Mouse (Mus musculus): ENCODE measurements around the gene Eef1akmt3.

The Eef1akmt3 gene

DNA sequence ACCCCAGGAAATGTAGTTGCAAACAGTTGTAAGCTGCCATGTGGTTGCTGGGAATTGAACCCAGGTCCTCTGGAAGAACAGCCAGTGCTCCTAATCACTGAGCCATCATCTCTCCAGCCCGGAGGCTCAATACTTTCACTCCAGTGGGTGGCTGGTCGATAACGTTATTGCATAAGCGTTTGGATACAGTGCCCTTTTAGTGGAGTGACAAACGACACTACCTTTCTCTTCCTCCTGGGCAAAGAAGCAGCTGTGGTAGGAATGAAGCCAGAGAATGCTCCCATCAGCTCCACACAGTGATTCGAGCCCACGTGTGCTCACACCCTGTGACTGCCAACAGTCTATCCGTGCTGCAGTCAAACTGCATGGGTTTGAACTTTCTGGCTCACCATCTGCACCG, 29.9 kb upstream of the Eef1akmt3 start:
- in situ Hi-C loops (cut with MboI, MseI), result loop anchor here (5.0 to 25.0 kb wide), 2 partner anchors 36 to 591 kb away; partner anchors contain the start of genes Nab2 and Nemp1

DNA sequence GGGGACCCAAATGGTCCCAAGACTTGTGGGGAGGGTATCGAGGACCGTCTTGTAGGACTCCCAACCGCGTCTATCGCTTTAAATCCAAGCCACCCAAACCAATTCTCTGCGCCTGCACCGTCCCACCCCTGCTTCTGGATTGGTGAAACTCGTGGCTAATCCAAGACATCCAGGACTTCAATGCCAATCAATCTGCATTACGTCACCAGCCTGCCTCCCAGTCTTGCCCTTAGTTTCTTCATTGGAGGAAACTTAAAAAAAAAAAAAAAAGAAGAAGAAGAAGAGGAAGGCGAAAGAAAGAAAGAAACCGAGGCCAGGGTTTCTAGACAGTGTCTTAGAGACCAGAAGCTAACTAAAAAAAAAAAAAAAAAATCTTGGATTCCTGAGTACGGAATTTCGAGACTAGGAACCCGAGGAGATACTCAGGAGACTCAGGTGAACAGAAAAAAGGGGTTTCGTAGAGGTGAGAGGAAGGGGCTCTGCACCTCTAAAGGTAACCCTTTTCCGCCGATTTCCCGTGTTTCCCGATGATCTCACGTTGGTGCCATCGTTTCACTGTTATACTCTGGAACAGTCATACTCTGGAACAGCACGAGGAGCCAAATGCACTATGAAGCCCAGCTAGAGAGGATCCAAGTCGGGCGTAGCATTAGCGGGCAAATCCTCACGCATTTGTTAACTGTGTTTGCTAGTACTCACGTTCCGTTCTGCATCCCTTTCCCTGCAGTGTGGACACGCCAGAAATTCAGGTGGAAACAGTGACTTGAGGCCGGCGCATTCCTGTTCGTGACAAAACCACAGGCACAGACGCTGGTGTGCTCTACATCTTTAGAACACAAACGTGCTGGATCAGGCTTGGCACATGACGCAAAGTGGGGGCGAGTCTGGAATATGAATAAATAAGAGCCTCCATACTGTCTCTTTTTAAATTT, 29.1 kb upstream of the Eef1akmt3 start, which contains the start of gene Tspan31:
Gene Tspan31 (minus strand): TSS at position 75 of the 932 bp plus-strand sequence.
- in situ Hi-C loops (cut with MboI, MseI), result loop anchor here (5.0 to 25.0 kb wide), 2 partner anchors 37 to 592 kb away; partner anchors contain the start of genes Nab2 and Nemp1

DNA sequence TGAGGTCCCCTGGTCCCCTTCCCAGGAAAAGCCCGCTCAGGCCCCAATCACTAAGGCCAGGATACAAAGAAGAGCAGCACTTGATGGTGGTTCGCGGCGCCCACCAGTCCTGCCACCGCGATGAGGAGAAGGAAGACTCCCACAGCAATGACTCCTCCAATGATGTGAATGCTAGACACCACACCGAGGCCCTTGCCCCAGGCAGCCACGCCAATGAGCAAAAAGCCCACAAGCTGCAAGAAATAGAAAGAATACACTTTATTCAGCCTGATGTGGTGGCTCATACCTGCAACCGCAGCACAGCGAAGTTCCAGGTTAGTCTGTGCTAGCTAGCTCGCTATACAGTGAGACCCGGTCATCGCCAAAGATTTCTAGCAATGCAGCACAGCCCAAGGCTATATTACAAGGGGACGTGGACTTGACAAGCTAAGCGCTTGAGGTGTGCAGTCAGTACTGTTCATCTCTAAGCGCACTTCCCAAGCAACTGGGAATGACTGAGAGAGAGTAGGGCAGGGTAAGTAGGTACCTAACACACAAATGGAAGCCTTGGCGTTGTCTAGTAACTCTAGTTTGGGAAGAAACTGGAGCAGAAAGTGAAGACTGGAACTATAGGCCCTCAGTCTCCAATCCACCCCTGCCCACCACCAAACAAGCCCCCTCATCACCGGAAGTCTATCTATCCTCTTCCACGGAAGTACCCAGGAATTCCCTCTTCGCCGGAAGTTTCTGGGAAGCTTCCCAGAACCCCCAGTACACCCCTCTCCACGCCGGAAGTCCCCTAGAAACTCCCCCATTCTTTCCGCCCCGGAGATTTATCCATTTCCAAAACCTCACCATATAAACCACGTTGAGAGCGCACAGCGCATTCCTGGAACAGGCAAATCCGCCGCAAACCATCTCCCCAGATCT, 28.2 kb upstream of the Eef1akmt3 start:
- in situ Hi-C loops (cut with MboI, MseI), result loop anchor here (5.0 to 25.0 kb wide), 2 partner anchors 38 to 593 kb away; partner anchors contain the start of genes Nab2 and Nemp1

DNA sequence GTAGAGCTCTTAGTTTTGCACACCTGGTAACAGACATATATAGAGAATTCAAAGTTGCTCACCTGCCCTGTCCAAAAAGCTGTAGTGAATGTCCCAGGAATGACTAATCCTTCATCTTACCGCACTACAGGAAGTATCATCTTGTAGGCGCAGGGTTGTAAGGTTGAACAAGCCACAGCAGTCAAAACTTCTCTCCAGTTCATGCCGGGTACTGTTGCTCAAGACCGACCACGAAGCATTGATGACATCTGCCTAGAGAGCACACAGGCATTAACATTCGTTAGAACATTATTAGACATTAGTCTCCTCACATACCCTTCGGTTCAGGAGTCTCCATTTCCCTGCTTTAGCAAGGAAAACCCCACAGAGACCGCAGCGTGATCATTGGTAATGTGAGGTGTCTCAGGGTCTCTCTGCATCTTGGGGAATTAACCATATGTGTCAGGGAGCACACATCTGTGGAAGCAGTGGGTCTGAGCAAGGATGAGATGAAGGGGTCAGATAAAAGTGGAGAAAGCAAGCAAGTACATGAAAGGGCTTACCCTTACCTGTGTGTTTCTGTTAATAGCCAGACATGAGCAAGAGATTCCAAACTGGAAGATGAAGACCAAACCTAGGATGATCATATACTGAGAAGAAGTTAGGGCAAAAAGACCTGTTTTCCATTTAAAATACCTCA, 27.2 kb upstream of the Eef1akmt3 start:
- in situ Hi-C loops (cut with MboI, MseI), result loop anchor here (25.0 kb wide), 1 partner anchor 594 kb away; the partner anchor contains the start of genes Nab2 and Nemp1

DNA sequence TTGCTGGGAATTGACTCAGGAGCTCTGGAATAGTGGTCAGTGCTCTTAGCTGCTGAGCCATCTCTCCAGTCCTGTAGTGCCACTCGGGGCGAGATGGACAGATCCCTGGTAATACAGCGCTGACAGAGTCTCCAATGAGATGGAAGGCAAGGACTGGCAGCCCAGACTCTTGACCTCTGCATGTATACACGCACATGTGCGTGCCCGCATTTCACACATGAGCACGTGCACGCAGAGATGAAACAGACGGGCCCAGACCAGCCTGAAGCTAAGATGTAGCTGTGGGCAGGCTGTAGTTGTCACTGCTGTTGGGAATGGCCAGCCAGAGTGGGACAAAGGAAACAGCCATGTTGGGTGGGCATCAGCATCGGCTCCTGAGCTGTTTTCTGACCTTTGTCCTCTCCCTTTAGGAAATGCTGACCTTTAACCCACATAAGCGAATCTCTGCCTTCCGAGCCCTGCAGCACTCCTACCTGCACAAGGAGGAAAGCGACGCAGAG, 25.3 kb upstream of the Eef1akmt3 start:
- in situ Hi-C loops (cut with MboI, MseI), result loop anchor here (25.0 kb wide), 1 partner anchor 596 kb away; the partner anchor contains the start of genes Nab2 and Nemp1

DNA sequence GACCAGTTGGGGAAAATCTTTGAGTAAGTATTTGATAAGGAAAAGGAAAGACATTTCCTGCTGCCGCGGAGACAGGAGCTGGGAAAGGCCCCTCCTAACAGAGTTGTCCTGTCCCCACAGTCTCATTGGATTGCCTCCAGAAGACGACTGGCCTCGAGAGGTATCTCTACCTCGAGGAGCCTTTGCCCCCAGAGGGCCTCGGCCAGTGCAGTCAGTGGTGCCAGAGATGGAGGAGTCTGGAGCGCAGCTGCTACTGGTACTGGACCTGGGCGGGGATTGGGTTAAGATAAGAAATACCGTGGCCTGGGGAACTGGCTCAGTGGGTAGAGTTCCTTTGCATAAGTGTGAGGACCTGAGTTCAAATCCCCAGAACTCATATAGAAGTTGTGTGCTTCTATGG, 24.7 kb upstream of the Eef1akmt3 start:
- in situ Hi-C loops (cut with MboI, MseI), result loop anchor here (25.0 kb wide), 1 partner anchor 596 kb away; the partner anchor contains the start of genes Nab2 and Nemp1

DNA sequence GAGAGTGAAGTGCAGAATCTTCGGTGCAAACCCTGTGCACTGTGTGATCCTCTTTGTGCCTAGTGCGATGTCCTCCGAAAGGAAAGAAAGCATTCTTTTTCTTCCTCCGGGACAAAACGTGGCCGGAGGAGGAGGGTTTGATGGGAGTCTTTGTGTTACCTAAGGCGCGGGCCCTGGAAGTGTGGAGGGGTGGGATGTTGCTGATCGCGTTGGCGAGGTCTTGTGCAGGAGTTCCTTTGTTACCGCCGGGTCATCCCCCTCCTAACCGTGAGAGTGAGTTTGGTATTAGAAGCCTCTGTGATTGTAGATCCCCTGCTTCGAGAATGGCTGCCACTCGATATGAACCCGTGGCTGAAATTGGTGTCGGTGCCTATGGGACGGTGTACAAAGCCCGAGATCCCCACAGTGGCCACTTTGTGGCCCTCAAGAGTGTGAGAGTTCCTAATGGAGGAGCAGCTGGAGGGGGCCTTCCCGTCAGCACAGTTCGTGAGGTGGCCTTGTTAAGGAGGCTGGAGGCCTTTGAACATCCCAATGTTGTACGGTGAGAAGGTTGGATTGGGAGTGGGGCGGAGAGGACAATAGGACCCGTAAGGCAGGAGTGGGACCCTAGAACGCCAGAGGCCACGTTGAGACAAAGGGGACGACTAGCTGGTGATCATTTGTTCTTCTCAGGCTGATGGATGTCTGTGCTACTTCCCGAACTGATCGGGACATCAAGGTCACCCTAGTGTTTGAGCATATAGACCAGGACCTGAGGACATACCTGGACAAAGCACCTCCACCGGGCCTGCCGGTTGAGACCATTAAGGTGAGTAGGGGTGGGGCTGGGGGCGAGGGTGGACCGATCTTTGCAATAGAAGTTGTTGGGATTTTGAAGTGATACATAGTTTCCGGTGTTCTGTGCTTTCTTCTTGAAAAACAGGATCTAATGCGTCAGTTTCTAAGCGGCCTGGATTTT, 22.9 kb upstream of the Eef1akmt3 start:
- in situ Hi-C loops (cut with MboI, MseI), result loop anchor here (25.0 kb wide), 1 partner anchor 598 kb away; the partner anchor contains the start of genes Nab2 and Nemp1

DNA sequence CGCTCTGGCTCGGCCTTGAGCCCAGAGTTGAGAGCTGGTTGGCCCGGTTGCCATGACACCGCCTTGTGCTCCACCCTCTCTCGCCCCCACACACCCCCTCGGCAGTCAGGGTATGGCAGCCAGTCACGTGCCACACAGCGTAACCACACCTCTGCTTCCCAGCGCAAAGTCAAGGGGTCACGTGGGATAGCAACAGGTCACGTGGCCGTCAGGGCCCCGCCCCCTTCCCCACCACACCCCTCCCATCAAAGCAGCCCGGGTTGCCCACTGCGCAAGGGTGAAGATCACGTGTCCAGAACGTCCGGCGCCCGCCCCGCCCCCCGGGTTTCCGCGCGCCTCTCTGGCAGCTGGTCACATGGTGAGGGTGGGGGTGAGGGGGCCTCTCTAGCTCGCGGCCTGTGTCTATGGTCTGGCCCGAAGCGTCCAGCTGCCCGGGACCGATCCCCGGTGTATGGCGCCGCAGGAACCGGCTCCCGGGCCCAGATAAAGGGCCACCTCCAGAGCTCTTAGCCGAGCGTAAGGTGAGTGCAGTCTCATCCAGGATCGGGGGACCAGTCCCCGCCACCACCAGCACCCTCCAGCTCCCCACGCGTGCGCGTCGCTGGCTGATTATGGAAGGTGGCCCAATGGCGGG, 22.0 kb upstream of the Eef1akmt3 start, which contains the start of gene Cdk4:
Gene Cdk4 (plus strand): TSS at position 296 of the 634 bp plus-strand sequence.
- in situ Hi-C loops (cut with MboI, MseI), result loop anchor here (25.0 kb wide), 1 partner anchor 599 kb away; the partner anchor contains the start of genes Nab2 and Nemp1

DNA sequence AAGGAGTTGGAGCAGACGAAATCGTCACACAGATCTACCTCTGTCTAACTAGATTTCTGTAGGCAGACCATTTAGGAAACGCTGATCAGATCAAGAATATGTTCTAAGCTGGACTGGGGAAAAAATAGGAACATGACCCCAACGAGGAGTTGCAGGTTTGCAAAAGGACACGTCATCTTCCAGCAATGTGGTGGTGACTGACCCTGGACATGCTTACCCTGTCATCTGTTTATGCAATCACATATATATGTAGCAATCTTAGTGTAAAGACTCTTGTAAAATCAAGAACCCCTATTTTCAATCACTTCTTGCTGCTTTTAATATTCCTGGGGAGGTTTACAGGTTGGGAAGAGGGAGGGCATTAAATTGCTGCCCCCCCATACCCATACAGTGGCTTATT, 21.2 kb upstream of the Eef1akmt3 start:
- in situ Hi-C loops (cut with MboI, MseI), result loop anchor here (25.0 kb wide), 1 partner anchor 600 kb away; the partner anchor contains the start of genes Nab2 and Nemp1

DNA sequence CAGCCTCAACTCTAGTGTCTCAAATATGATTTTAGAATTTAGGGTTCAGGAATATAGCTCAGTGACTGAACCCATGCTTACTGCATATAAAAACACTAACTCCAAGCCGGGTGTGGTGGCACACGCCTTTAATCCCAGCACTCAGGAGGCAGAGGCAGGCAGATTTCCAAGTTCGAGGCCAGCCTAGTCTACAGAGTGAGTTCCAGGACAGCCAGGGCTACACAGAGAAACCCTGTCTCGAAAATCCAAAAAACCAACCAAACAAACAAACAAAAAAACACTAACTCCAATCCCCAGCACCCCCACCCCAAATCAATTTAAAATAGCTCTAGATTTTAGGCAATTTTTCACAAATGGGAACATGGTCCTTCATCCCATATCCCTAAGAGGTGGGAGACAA, 20.8 kb upstream of the Eef1akmt3 start:
- in situ Hi-C loops (cut with MboI, MseI), result loop anchor here (25.0 kb wide), 1 partner anchor 600 kb away; the partner anchor contains the start of genes Nab2 and Nemp1

DNA sequence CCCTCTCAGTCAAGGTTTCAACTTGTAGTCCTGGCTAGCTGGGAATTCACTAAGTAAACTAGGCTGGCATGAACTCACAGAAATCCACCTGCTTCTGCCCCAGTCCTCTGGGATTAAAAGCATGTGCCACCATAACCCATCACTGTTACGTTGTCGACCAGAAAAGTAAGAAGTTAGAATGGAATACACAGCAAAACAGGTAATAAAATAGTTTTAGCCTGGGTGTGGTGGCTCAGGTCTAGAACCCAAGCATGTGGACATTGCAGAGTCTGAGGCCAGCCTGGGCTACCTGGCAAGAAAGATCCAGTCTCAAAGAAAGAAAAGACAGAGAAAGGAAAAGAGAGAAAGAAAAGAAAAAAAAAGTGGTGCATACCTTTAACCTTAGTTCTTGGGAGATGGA, 20.2 kb upstream of the Eef1akmt3 start:
- in situ Hi-C loops (cut with MboI, MseI), result loop anchor here (25.0 kb wide), 1 partner anchor 601 kb away; the partner anchor contains the start of genes Nab2 and Nemp1

DNA sequence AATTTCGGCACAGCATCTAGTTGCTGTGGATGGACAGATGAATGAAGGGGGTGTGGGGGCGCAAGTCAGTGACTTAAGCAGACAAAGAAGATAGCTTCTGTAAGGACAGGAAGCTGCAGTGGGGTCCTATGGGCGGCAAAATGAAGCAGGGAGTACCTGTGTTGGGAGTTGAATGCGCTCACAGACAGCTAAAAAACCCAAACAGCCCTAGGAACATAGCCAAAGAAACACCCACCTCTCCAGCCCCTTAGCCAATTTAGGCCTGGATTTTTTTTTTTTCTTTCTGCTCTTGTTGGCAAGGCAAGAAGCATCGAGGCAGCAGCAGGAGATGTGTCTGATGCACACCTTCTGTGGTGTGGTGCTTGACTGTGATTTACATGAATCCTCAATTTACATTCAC, 19.8 kb upstream of the Eef1akmt3 start:
- in situ Hi-C loops (cut with MboI, MseI), result loop anchor here (25.0 kb wide), 1 partner anchor 601 kb away; the partner anchor contains the start of genes Nab2 and Nemp1

DNA sequence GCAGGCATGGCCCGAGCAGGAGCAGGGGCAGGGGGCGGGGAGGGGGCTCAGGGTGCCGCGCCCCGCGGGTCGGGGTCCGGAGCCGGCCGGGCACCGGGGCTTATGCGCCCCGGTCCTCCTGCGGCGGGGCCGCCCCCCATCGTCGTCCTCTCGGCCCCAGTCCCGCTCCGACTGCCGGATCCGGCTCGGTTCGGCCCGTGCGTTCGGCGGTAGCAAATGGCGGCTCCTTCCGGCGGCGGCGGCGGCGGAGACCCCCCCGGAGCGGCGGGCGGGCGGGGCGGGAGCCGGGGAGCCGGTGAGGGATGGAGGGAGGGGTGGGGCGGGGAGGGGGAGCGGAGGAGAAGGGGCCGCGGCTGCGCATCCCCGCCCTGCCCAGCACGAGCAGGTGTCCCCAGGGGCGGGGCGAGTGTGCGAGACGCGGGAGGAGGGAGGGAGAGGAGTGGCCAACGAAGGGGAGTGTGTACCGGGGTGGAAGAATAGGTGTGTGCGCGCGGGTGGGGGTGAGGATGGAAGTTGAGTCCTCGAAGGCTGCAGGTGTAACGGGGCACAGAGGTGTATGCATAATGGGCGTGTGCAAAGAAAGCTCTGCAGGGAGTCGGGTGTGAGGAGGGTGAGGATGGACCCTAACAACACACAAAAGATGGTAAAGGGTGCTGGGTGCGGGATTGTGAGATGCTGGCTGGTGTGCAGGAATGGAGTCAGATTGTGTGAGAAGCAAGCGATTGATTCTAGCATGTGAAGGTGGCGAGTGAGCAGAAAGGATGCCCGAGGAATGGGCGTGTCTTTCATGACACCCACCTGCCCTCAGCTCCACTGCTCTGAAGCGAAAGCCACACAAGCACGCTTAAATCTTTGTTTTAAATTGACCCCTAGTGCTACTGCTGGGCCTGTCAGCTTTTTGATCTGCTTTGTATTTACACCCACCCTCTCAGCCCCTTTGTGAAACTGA, 18.9 kb upstream of the Eef1akmt3 start, which contains the start of gene March9:
Gene March9 (minus strand): TSS at position 217 of the 949 bp plus-strand sequence.
- in situ Hi-C loops (cut with MboI, MseI), result loop anchor here (25.0 kb wide), 1 partner anchor 602 kb away; the partner anchor contains the start of genes Nab2 and Nemp1

DNA sequence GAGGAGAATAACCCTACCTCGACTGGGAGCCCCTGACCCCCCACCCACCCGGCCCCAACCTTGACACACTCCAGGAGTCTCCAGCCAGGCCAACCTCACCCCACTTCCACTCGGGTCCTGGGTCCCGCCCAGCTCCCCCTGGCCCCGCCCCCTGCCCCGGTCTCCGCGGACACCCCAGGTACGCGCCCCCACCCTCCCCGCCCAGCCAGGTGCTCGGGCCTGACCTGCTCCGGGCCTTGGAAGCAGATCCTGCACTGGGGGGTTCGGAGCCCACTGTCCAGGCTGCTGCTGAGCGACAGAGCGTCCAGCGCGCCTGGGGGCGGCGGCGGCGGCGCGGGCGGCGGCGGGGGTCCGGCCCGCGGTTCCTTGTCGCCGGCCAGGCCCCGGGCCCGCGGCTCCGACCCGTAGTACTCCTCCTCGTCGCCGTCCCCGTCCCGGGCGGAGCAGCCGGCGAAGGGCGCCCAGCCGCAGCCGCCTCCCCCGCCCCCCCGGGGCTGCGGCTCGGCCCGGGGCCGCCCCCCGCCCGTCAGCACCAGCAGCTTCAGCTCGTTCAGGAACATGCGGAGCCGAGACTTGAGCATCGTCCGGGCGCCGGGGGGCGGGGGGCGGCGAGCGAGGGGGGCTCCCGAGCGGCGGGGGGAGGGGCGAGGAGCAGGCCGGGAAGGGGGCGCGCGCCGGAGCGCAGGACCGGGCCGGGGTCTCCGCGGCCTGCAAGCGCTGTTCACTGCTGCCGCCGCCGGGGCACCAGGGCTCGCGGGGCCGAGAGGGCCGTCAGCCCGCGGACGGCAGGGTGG, 18.1 kb upstream of the Eef1akmt3 start:
- in situ Hi-C loops (cut with MboI, MseI), result loop anchor here (25.0 kb wide), 1 partner anchor 603 kb away; the partner anchor contains the start of genes Nab2 and Nemp1

DNA sequence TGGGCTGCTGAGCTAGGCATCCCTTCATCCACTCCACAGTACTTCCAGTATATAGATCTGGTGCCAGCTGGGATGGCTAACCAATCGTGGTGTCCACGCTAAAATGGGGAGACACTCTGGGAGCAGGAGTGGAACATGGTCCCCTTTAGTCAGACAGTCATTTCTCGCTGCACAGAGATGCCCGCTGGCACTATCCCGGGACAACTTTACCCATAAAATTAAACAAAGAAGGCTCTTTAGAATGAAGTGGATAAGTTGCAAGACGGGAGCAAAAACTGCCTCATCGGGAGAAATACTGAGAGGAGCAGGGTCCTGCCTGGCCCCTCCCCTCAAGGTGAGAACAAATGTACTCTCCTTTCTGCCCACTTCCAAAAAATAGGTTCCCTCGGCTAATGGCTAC, 17.4 kb upstream of the Eef1akmt3 start:
- in situ Hi-C loops (cut with MboI, MseI), result loop anchor here (25.0 kb wide), 1 partner anchor 604 kb away; the partner anchor contains the start of genes Nab2 and Nemp1

DNA sequence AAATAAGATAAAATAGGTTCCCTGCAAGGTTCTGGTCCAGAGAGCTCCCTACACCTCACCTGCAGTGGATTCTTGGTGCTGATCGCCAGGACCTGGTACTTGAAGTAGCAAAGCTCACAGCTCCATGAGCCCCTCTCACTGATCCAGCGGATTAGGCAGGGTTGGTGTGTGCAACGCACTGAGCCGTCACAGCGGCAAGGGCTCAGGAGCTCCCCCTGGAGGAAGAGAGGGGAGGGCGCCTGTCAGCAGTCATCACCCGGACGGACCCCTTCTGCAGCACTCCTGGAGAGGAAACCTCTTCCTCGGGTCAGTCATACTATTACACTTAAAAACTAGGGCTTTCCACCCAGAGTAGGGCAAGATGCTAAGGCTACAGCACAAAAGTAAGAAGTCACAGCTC, 16.8 kb upstream of the Eef1akmt3 start:
- in situ Hi-C loops (cut with MboI, MseI), result loop anchor here (25.0 kb wide), 1 partner anchor 604 kb away; the partner anchor contains the start of genes Nab2 and Nemp1
